In genomic region chr9:13661768-13662623, GRCm38 (mm10) we compare ENCODE assay signal across 8 mouse cellular contexts.
DNase-seq lines count a peak whose midpoint lies in the region; ATAC-seq lines count a peak whose summit lies in the region.

No protein-coding gene starts in this region.

- no peaks in the 10 kb centered on the region for H3K27me3 ChIP-seq in embryonic facial prominence, embryonic 13.5 days
- H3K27me3 ChIP-seq in hindbrain, embryonic 13.5 days = no peaks in the 10 kb centered on the region
- H3K27me3 ChIP-seq in megakaryocyte, embryonic 14.5 days (replicated peaks) = peaks cover 5% of the 10 kb centered on the region

- DNase-seq in heart, adult 11 months = peak; percentile 91
- DNase-seq in heart, postnatal 4 days = no peak
- DNase-seq in layer of hippocampus, adult 8-10 months (ENCODE audit: low spot score in 2 of 2) = no peak
- no peak for DNase-seq in left cerebral cortex, adult 11 months (ENCODE audit: low spot score)
- no peak for DNase-seq in c-Kit-positive CD71-positive TER-119-positive erythroid progenitor cells, embryonic 14.5 days (ENCODE audit: low spot score)

- H3K27ac ChIP-seq in embryonic facial prominence, embryonic 13.5 days = no peak overlapping the region; the same call in 1 of the 2 replicates
- H3K27ac ChIP-seq in hindbrain, embryonic 13.5 days = peak overlapping the region; percentile 40; the same call in 1 of the 2 replicates

- no peaks in the 10 kb centered on the region for H3K36me3 ChIP-seq in embryonic facial prominence, embryonic 13.5 days
- no peaks in the 10 kb centered on the region for H3K36me3 ChIP-seq in hindbrain, embryonic 13.5 days
- H3K36me3 ChIP-seq in megakaryocyte, embryonic 14.5 days (replicated peaks; ENCODE audit: low read length) = no peaks in the 10 kb centered on the region

- peak overlapping the region; percentile 23 for H3K4me3 ChIP-seq in embryonic facial prominence, embryonic 13.5 days
- no peak overlapping the region for H3K4me3 ChIP-seq in hindbrain, embryonic 13.5 days
- peak overlapping the region; percentile 60 for H3K4me3 ChIP-seq in megakaryocyte, embryonic 14.5 days (replicated peaks)

- 4% methylated on average over 12 of the region's 12 CpGs for WGBS in embryonic facial prominence, embryonic 13.5 days
- WGBS in hindbrain, embryonic 13.5 days = 2% methylated on average over 12 of the region's 12 CpGs

- H3K4me2 ChIP-seq in embryonic facial prominence, embryonic 13.5 days = peak overlapping the region; percentile 52
- H3K4me2 ChIP-seq in hindbrain, embryonic 13.5 days = peak overlapping the region; percentile 31

- H3K9ac ChIP-seq in embryonic facial prominence, embryonic 13.5 days = 0 out of 2 replicates have a peak overlapping the region, but pooled peaks have one; percentile 58
- 0 out of 2 replicates have a peak overlapping the region, but pooled peaks have one; percentile 29 for H3K9ac ChIP-seq in hindbrain, embryonic 13.5 days

- ATAC-seq in embryonic facial prominence, embryonic 13.5 days (ENCODE audit: insufficient number of reproducible peaks, insufficient read depth, low FRiP score, low TSS enrichment, low read depth) = peak; percentile 67; the same call in 1 of the 2 replicates
- peak; percentile 49; the same call in 1 of the 2 replicates for ATAC-seq in hindbrain, embryonic 13.5 days (ENCODE audit: low FRiP score)

- H3K4me1 ChIP-seq in embryonic facial prominence, embryonic 13.5 days = peaks cover 13% of the 10 kb centered on the region
- H3K4me1 ChIP-seq in hindbrain, embryonic 13.5 days (replicated peaks) = peaks cover 14% of the 10 kb centered on the region
- peaks cover 3% of the 10 kb centered on the region; the same call in 1 of the 2 replicates for H3K4me1 ChIP-seq in megakaryocyte, embryonic 14.5 days

- H3K9me3 ChIP-seq in embryonic facial prominence, embryonic 13.5 days = no peaks in the 10 kb centered on the region
- H3K9me3 ChIP-seq in hindbrain, embryonic 13.5 days = no peaks in the 10 kb centered on the region
- H3K9me3 ChIP-seq in megakaryocyte, embryonic 14.5 days = no peaks in the 10 kb centered on the region
